Mouse (Mus musculus) natural killer cell, adult 2 months (primary cell): Measurements from ENCODE around the gene Mafg.
A peak's percentile ranks its signal among the peaks of the same experiment; 100 is the strongest.

Source experiments
- DNase-seq, 2 experiments: peaks; one replicate each; pipeline ENCODE4 v3.0.0; 2022; ENCODE audit warnings: low spot score in 2 of 2

The Mafg gene

GRCm38 (mm10) chr11:120647047-120647830 lies 13.8 kb upstream of the Mafg start:
- DNase-seq: no peak

GRCm38 (mm10) chr11:120643601-120643987 lies 10.2 kb upstream of the Mafg start, which contains the start of gene Pycr1:
Gene Pycr1 (minus strand): TSS chr11:120643769.
- peak; percentile 83 to 87 for DNase-seq

GRCm38 (mm10) chr11:120642939-120643600 lies 9.7 kb upstream of the Mafg start:
- DNase-seq: no peak

GRCm38 (mm10) chr11:120641869-120642268 lies 8.5 kb upstream of the Mafg start:
- DNase-seq: no peak

- DNase-seq: no peak
These were observed 7.9 kb upstream of the Mafg start for GRCm38 (mm10) chr11:120641255-120641654.

GRCm38 (mm10) chr11:120634810-120635209 lies 1.4 kb upstream of the Mafg start:
- no peak for DNase-seq

GRCm38 (mm10) chr11:120632559-120633519 lies 561 bp downstream of the Mafg start:
- peak; percentile 66 to 67 for DNase-seq

- no peak for DNase-seq
These were observed 1.5 kb downstream of the Mafg start for GRCm38 (mm10) chr11:120631726-120632448.

- DNase-seq: no peak
These were observed 2.3 kb downstream of the Mafg start for GRCm38 (mm10) chr11:120630881-120631725.

- DNase-seq: peak in 1 of 2 experiments; percentile 37
These were observed 3.0 kb downstream of the Mafg start for GRCm38 (mm10) chr11:120630401-120630871.

- DNase-seq: no peak
These were observed 3.5 kb downstream of the Mafg start for GRCm38 (mm10) chr11:120629911-120630310.

GRCm38 (mm10) chr11:120629341-120629730 lies 4.1 kb downstream of the Mafg start:
- peak; percentile 53 to 55 for DNase-seq

- no peak for DNase-seq
These were observed 4.6 kb downstream of the Mafg start for GRCm38 (mm10) chr11:120628601-120629340.

- peak; percentile 67 to 77 for DNase-seq
These were observed 5.7 kb downstream of the Mafg start for GRCm38 (mm10) chr11:120627468-120628300.

GRCm38 (mm10) chr11:120626785-120627467 lies 6.5 kb downstream of the Mafg start:
- DNase-seq: no peak

GRCm38 (mm10) chr11:120625152-120625775 lies 8.1 kb downstream of the Mafg start, which contains the start of gene Sirt7:
Gene Sirt7 (minus strand): TSS chr11:120625240.
- no peak for DNase-seq

- peak; percentile 75 to 82 for DNase-seq
These were observed 8.7 kb downstream of the Mafg start for GRCm38 (mm10) chr11:120624680-120625111.
